Mouse (Mus musculus): ENCODE measurements around the gene Gstk1.

Gene Gstk1
- long read RNA-seq, experiment 1, transcript Gstk1-201 (8 exons, 930 nt) = major isoform, 188 of 205 reads
- long read RNA-seq, experiment 1, partial matches to known transcripts = 10 of 205 reads
- long read RNA-seq, experiment 1, other reads (novel, unspliced or antisense) = 7 of 205 reads
- long read RNA-seq, experiment 2, transcript Gstk1-201 (8 exons, 930 nt) = major isoform, 97 of 107 reads
- long read RNA-seq, experiment 2, partial matches to known transcripts = 7 of 107 reads
- long read RNA-seq, experiment 2, other reads (novel, unspliced or antisense) = 3 of 107 reads

DNA sequence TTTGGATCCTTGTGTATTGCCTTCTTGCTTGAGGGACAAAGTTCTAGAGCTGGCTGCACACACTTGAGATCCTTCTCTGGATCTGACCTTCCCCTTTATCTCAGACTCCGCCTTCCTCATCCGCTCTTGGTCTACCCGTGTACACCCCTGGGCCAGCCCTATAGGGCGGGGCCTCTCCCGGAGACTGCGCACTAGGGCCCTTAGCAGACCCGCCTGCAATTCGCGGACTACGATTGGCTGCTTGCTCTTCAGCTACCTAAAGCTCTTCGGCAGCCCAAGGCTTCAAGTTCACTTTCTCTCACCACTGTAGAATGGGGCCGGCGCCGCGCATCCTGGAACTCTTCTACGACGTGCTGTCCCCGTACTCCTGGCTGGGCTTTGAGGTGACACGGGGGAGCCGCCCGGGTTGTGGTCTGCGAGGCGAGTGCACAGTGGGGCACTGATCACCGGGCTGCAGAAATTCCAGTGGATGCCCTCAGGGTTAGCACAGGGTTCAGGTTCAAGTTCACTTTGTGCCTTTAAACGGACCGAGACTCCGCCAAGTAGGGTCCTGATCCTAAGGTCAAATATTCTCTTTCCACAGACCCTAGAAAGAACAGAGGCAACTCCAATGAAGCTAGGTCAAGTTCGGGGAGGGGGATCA lies at the start of gene Gstk1:
Gene Gstk1, plus strand, starts transcription at position 225 of the 643 bp plus-strand sequence.
- intact Hi-C loops (cut with DNase I) = no loop called here

DNA sequence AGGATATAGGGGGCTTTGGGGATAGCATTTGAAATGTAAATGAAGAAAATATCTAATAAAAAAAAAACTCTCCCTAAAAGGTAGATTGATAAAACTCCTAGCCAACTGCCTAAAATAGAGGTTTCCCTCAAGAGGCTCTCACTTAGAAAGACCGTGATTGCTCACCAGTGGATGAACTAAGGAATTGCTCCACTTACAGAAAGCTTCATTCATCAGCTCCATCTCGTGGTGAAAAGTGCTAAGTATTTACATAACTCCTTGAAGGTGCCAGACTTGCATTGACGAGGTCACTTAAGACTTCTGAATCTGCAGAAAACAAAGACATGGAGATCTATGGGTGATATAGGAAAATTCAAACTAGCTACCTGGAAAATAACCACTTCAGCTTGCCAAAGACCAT lies 48.0 kb upstream of the Gstk1 start:
- intact Hi-C loops (cut with DNase I) = no loop called here

DNA sequence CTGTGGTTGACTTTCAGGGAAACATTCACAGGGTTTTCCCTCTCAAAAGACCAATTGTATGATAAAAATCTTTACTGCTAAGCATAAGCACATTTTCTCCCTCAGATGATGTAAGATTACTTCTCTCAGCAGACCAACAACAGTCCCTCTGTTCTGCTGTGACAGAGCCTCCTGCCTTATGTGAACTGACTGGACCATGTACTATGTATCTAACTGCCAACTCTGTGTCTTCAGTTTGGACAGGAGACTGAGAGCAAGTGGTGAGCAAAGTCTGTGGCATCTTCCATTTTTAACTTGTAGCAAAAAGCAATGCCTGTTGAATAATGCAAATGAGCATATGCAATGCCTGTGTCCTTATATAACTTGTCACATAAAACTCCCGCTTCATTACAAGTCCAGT lies 46.2 kb upstream of the Gstk1 start:
- intact Hi-C loops (cut with DNase I) = no loop called here

DNA sequence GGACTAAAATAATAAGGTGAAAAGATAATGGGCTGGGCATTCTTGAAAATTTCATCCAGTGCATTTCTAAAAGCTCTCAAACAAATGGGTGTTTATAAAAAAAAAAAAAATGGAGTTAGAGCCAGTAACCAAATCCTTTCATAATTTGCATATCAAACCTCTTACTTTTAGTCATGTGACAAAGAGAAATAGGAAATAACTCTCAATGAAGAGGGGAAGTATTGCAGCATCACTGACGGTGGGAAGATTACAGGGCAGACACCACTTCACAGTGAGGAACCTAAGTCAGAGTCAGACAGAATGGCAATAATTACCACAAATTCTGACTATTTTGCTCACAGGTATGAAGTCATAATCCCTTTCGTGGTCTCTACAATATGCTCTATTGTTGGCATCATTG lies 30.7 kb upstream of the Gstk1 start, which contains the start of gene Tas2r144:
Gene Tas2r144, plus strand, starts transcription at position 301 of the 400 bp plus-strand sequence.
- intact Hi-C loops (cut with DNase I) = no loop called here

DNA sequence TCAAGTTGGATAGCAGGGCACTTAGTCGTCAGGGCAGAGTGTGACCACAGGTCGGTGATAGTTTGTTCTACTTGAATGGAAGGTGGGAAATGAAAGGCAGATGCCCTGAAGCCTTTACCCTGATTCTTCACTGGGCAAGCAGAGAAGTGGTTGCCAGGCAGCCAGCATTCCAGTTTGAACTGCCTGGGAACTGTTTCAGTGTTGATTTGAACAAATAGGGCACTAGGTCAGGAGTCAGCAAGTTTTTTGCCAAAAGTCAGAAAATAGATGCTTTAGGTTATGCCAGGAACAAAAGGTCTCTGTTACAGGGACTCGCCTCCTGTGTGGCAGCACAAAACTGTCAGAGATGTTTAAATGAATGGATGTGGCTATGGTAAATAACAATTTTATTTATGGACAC lies 23.4 kb upstream of the Gstk1 start:
- intact Hi-C loops (cut with DNase I) = no loop called here

DNA sequence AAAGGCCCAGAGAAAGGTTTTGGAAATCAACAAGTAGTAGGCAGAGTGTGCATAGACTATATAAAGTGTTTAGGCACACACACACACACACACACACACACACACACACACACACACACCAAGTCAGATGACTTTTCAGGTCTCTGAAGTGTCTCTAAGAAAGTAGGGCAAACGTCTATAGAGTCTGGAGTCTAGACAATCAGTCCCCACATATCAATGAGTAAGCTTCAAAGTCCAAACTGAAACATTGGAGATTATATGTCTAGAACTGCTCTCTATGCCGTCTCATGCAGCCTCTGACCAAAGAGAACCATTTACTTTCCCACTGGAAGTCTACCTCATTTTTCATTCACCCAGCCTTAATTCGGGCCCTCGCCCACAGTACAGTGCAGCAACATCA lies 20.7 kb upstream of the Gstk1 start:
- intact Hi-C loops (cut with DNase I) = loop anchor here (5.0 kb wide), 1 partner anchor 102 kb away; no protein-coding TSS in a partner anchor

DNA sequence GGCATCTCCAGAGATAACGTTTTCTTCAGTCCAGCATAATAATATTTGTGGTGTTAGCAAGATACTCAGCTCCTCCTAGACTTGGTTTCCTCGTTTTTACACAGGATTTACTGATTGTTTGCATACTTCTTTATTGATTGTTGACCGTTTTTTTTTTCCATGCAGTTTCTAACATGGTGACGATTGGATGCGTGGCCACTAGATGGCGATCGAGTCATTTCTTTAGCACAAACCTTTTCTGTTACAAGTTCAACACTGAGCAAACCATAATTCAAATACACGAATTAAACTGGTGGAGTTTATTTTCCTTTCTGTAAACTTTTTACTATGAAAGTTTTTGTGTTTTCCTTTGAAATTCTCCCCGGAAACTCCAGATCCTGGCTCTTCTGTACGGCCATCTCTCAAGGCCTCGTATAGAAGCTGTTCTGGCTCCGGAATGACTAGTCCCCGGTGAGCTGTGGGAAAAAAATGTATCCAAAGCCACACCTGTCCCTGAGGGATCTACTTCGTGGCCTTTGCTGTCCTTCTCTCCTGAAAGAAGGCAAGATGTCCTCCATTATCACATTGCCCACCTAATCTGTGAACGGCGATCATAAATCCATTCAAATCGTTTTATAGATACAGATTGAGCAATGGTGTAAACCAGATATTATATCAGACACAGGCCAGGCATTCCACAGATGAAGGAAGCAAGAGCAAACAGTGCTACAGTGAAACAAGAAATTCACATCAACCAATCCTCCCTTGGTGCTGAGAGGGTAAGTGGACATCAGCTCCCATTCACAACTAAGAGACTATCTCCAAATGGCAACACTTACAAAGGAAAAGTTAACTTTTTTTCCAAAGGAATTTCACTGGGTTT lies 18.3 kb upstream of the Gstk1 start:
- intact Hi-C loops (cut with DNase I) = loop anchor here (1.0 to 5.0 kb wide), 3 partner anchors 37 to 356 kb away; partner anchors contain the start of gene Casp2

DNA sequence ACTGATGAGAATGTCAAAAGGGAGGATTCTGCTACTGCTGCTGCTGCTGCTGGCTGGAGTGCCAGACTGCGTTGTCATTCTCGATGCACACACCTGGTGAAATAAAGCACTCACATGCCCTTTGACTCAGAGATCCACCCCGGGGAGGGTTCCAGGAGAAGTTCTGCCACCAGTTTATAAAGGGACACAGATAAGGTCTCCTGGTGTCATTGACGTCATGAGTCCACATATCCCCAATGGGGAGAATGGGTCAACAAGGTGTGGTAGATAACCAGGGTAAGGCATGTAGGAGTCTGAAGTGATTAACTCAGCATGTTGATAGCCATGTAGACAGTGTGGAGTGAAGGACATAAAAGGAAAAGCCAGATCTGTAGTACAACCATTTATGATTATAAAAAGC lies 16.1 kb upstream of the Gstk1 start:
- intact Hi-C loops (cut with DNase I) = loop anchor here (5.0 kb wide), 1 partner anchor 98 kb away; no protein-coding TSS in a partner anchor

DNA sequence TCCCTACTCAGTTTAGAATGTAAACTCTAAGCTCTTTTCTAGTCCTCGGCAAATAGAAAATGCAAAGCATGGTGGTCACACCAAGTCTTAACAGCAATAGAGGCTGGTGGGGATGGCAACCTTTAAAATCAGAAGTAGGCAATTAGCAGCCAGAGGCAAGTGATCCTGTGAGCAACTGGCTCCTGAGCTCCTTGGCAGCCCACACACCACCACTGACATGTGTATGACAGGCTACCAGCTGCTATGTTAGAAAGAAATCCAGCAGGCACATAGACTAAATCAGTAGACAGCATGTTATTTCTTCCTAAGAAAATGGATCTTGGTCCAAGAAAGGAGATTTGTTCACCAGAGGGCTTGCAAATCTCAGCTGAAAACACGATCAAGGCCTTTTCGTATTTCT lies 14.5 kb upstream of the Gstk1 start:
- intact Hi-C loops (cut with DNase I) = no loop called here

DNA sequence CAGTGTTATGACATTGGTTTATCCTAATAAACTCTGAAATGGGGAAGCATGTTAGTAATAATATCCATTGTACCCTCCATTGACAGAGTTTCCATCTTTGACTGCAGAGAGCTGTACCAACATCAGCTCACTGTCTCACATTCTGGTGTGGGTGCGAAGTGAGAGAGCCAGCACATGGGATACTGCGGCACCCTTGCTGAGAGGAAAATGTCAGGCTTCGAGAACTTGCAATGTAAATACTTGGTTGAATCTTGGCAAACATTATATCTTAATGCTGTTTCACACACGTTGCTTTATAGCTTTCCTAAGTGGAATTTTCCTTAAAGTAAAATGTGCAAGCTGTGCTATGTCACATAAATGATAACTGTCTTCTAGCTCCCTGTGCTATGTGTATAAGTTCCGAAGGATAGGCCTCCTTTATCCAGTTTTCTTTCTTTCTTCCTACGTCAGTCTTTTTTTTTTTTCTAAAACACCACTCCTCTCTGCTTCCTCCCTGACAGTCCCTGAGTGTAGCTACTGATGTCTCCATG lies 8.4 kb upstream of the Gstk1 start:
- intact Hi-C loops (cut with DNase I) = no loop called here

DNA sequence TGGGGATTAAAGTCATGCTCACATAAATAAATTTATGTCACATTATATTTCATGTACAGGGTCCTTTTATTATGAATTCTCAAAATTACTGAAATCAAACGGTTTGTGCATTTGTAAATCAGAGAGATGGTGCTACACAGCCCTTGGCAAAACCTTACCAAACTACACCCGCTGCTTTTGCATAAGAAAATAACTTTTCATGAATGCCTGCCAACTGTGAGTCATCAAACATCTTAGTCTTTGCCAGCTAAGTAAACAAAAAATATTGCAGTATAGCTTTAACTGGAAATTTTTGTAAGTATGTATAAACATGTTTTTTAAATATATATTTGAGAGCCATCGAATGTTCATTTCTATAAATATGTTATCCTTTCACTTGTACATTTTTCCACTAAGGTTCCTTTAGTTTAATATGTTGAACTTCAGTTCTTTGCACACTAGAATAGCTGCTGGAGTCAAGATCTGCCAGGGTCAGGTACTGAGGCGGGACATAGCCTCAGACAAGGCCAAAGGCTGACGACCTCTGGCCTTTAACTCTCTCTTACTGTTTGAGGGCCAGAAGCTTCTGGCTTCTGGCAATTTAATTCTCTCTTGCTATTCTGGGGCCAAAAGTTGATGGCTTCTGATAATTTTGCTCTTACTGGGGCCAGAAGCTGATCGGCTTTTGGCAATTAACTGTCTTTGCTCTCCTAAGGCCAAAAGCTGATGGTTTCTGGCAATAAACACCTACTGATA lies 4.3 kb upstream of the Gstk1 start:
- intact Hi-C loops (cut with DNase I) = no loop called here

DNA sequence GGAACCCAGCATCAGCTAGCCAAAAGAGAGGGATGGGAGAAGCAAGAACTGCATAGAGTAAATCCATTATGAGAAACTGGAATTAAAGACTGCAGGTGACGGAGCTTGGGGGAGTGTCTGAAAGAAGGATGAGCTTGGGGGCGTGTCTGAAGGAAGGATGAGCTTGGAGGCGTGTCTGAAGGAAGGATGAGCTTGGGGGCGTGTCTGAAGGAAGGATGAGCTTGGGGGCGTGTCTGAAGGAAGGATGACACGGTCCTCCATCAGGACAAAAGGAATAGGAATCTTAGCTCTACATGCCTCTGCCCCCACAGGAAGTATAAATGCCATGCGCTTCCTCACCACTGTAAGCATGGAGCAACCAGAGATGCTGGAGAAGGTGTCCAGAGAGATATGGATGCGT lies 1.4 kb downstream of the Gstk1 start:
- intact Hi-C loops (cut with DNase I) = no loop called here

DNA sequence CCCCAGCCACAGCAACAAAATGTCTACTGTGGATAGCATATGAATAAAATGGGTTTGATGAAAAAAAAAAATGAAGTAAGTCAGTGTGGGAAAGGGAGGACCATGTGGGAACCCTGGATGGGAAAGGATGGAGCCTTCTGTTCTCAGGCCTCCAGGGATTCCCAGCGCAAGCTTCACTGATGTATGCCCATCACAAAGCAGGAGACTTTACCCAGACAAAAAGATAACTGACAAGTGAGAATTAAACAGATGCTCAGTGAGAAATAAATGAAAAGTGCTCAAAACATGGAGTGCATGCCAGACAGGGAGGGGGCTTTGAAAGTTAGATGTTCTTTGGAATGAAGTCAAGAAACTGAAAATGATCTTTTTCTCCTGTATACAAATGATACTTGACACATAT lies 2.2 kb downstream of the Gstk1 start:
- intact Hi-C loops (cut with DNase I) = no loop called here

DNA sequence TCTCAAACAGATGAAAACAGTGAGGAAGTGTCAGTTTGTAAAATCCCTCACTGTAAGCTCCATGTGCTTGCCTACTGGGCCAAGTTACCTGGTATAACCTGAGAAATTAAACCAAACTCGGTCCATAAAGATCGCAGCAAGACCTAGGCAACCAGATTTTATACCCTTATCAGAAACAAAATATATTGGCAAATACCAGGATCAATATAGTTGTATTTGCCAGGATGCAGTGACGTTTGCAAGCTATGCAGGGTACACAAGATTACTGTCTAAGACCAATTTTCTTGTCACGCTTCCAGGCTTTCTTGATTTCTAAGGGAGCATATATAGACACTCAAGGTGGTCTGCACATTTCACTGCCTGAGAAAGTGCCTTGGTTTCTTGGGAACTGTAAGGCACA lies 6.1 kb downstream of the Gstk1 start:
- intact Hi-C loops (cut with DNase I) = no loop called here

DNA sequence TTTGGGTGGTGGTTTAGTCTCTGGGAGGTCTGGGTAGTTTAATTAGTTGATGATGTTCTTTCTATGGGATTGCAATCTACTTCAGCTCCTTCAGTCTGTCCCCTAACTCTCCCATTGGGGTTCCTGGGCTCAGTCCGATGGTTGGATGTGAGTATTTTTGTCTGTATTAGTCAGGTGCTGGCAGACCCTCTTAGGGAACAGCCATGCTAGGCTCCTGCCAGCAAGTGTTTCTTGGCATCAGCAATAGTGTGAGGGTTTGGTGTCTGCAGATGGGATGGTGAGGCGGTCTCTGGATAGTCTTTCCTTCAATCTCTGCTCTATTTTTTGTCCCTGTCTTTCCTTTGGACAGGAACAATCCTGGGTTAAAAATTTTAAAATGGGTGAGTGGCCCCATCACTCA lies 7.4 kb downstream of the Gstk1 start:
- intact Hi-C loops (cut with DNase I) = no loop called here

DNA sequence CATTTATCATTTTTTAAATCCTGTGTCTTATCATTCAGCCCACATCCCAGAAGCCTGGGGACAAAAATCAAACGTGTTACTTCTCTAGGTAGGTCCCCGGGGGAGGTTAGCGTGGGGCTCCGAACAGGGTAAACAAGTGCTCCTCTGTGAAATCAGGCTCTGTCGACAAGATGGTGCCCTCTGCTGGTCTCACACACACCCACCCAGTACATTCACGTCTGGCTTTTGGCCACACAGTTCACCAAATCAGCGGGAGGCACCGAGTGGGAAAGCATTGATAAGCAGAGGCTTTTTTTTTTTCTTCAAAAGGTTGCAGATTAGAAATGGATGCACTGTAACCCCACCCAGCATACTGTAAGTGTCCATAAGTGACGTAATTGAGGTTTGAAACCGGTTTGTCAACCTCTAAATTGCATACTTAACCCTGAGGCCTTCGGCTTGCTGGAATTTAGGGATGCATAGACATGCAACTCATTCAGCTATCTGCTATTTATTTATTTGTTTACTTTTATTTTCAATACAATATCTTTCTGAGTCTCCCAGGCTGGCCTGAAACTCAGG lies 11.6 kb downstream of the Gstk1 start:
- intact Hi-C loops (cut with DNase I) = no loop called here

DNA sequence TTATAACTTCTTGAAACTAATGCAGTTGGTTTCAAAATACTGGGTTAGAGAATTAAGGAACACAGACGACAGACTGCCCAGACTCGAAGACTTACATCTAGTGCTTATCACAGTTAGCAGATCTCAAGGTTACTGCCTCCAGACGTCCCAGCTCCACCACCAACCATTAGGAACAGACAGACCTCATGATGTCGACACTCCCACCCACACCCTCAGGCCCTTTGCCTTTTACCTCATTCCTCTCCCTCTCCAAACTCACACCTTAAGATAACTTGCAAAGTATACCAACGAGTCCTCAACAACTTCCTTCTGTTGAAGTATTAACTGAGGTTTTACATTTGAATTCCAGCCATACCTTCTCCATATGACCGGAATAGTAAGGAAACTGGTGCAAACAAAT lies 14.7 kb downstream of the Gstk1 start:
- intact Hi-C loops (cut with DNase I) = loop anchor here (10.0 kb wide), 2 partner anchors 114 to 324 kb away; partner anchors contain the start of gene Epha1

DNA sequence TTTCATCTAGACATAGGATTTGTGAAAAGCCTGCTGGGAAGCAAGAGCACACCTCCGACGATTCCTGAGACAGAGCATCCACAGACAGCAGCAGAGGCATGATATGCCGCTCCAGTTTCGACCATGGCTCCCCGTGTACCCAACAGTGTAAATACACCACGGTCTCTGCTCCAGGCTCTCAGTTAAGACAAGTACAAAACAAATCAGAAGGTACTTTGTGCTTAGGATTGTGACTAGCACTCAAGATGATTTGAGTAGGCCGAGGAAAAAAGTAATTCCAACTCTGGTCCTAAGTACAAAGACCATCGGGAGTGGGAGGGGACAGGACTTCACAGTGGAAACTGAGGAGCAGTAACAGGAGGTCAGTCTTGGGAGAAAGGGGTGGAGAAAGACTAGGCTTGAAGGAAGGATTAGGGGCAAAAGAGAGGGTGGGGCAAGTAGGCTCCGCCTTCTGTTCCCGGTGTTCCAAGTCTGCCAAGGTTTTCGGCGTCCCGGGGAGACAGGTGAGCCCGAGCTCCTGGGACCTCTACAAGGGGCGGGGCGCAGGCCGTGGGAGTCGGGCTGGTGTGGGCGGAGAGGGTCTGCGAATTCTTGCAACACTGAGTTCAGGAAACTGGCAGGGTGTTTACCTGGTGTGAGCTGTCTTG lies 15.9 kb downstream of the Gstk1 start, which contains the start of gene Tmem139:
Gene Tmem139, plus strand, starts transcription at position 447 of the 647 bp plus-strand sequence.
- intact Hi-C loops (cut with DNase I) = loop anchor here (10.0 kb wide), 2 partner anchors 113 to 323 kb away; partner anchors contain the start of gene Epha1

DNA sequence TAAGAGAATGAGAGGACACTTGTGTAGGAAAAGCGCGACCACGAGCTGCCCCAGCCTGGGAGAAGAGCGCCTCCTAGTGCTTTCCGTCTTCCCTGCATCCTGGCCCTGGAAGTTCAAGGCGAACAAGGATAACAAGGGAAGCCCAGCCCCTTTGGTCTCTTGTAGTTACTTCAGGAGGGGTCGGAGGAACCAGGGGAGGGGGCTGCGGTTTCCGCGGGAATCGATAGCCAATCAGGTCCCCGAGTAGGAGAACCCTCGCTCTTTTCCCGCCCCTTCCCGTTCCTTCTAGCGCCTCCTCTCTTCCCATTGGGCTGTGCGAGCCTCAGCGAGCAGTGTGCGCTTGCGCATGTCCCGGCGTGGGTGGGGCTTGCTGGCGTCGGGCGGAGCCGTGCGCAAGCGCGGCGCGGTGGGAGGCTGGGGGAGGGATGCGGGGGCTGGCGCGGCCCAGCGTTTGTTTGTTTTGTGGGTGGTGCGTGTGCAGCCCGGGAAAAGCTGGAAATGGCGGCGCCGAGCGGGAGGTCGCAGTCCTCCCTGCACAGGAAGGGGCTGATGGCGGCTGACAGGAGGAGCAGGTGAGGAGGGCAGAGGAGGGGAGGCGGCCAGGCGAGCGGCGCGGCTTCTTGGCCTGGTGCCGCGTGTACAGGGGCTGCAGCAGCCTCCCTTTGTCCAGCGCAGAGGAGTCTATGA lies 19.0 kb downstream of the Gstk1 start, which contains the start of gene Casp2:
Gene Casp2, plus strand, starts transcription at position 360 of the 687 bp plus-strand sequence.
- intact Hi-C loops (cut with DNase I) = loop anchor here (2.0 to 10.0 kb wide), 3 partner anchors 38 to 320 kb away; partner anchors contain the start of gene Epha1
